Mouse (Mus musculus) hindbrain, embryonic 12.5 days (tissue): ENCODE results near the gene Vnn3. TPM values are rescaled to one million over a fixed set of nuclear protein-coding genes. Genes with fewer than 3 reads are reported as not detected.

Experiments
- ATAC-seq: fragments of 200-750 bp; cut with Nextera tagmentation; 2 replicates; pipeline ENCODE4 v1.8.0; 2017; ENCODE audit warnings: moderate TSS enrichment; ENCODE audit not compliant: low FRiP score
- H3K27ac ChIP-seq: fragments of 300-500 bp; sonication (generic); 2 replicates; pipeline ENCODE4 v1.5.1; 2016; ENCODE audit warnings: mild to moderate bottlenecking
- H3K27me3 ChIP-seq: fragments of 300-500 bp; sonication (generic); 2 replicates; pipeline ENCODE4 v1.6.1; 2016; ENCODE audit warnings: mild to moderate bottlenecking
- H3K36me3 ChIP-seq: fragments of 300-500 bp; sonication (generic); 2 replicates; pipeline ENCODE4 v1.6.1; 2016; ENCODE audit warnings: mild to moderate bottlenecking
- H3K4me1 ChIP-seq: fragments of 300-500 bp; sonication (generic); 2 replicates; pipeline ENCODE4 v1.6.1; 2016
- H3K4me2 ChIP-seq: fragments of 300-500 bp; sonication (generic); replicated peaks from 2 replicates; pipeline ENCODE4 v1.6.1; 2016; ENCODE audit warnings: mild to moderate bottlenecking
- H3K4me3 ChIP-seq: fragments of 300-500 bp; sonication (generic); 2 replicates; pipeline ENCODE4 v1.5.1; 2016; ENCODE audit warnings: mild to moderate bottlenecking
- H3K9ac ChIP-seq: fragments of 300-500 bp; sonication (generic); 2 replicates; pipeline ENCODE4 v1.6.1; 2016; ENCODE audit warnings: mild to moderate bottlenecking, moderate library complexity
- H3K9me3 ChIP-seq: fragments of 300-500 bp; sonication (generic); replicated peaks from 2 replicates; pipeline ENCODE4 v1.6.1; 2016; ENCODE audit warnings: mild to moderate bottlenecking
- WGBS: fragments of 180-500 bp; shearing (Covaris S2); methylation state at CpG from one replicate; pipeline ENCODE4 v1.1.7; 2016; 5-methylcytosine and 5-hydroxymethylcytosine counted together
- polyA plus RNA-seq: library from polyadenylated mRNA; unstranded; fragments of >200 nt; fragmentation: Nextera tagmentation; extraction: Ambion mirVana; gene quantifications from 2 replicates; pipeline ENCODE4 v1.2.1, GENCODE M21; 2016

Vnn3 gene
- polyA plus RNA-seq: not detected in 2 replicates

- no peak for ATAC-seq
- Histone ChIP-seq H3K4me1 (no peaks in the 10 kb centered on the region), H3K36me3 (no peaks in the 10 kb centered on the region), H3K4me2 (no peak within 1 kb of the TSS), H3K9me3 (no peaks in the 10 kb centered on the region), H3K9ac (no peak within 1 kb of the TSS), H3K27ac (no peak within 1 kb of the TSS), H3K4me3 (no peak within 1 kb of the TSS), H3K27me3 (no peaks in the 10 kb centered on the region)
- WGBS: 86% methylated on average over 4 of the region's 4 CpGs
These were observed at the start of gene Vnn3 for GRCm38 (mm10) chr10:23851228-23851912. TSS of gene Vnn3 (plus strand) at chr10:23851462.

GRCm38 (mm10) chr10:23802911-23803310 is 48.4 kb upstream of the Vnn3 start:
- WGBS: 71% methylated on average over 3 of the region's 3 CpGs
- H3K9me3 ChIP-seq: no peaks in the 10 kb centered on the region
- no peak overlapping the region for H3K9ac ChIP-seq
- no peaks in the 10 kb centered on the region for H3K27me3 ChIP-seq
- H3K36me3 ChIP-seq: peaks cover 47% of the 10 kb centered on the region
- no peak overlapping the region for H3K27ac ChIP-seq
- H3K4me2 ChIP-seq: no peak overlapping the region
- H3K4me1 ChIP-seq: 0 out of 2 replicates have a peak, but pooled peaks cover 4% of the 10 kb centered on the region
- no peak overlapping the region for H3K4me3 ChIP-seq
- ATAC-seq: no peak

- Histone ChIP-seq H3K4me2 (no peak overlapping the region), H3K4me3 (no peak overlapping the region), H3K36me3 (peaks cover 47% of the 10 kb centered on the region), H3K9ac (no peak overlapping the region), H3K27ac (no peak overlapping the region), H3K4me1 (no peaks in the 10 kb centered on the region), H3K9me3 (no peaks in the 10 kb centered on the region), H3K27me3 (no peaks in the 10 kb centered on the region)
- 65% methylated on average over 3 of the region's 3 CpGs for WGBS
- ATAC-seq: no peak
These were observed 46.6 kb upstream of the Vnn3 start for GRCm38 (mm10) chr10:23804665-23805064.

GRCm38 (mm10) chr10:23806201-23806600 is 45.1 kb upstream of the Vnn3 start:
- H3K4me2 ChIP-seq: no peak overlapping the region
- no peak overlapping the region for H3K4me3 ChIP-seq
- no peaks in the 10 kb centered on the region for H3K9me3 ChIP-seq
- H3K4me1 ChIP-seq: no peaks in the 10 kb centered on the region
- no peak overlapping the region for H3K27ac ChIP-seq
- peaks cover 40% of the 10 kb centered on the region for H3K36me3 ChIP-seq
- 25% methylated on average over 4 of the region's 4 CpGs for whole genome bisulfite sequencing
- H3K27me3 ChIP-seq: no peaks in the 10 kb centered on the region
- no peak overlapping the region for H3K9ac ChIP-seq
- no peak for ATAC-seq

- Histone ChIP-seq H3K4me1 (no peaks in the 10 kb centered on the region), H3K27ac (no peak overlapping the region), H3K9me3 (no peaks in the 10 kb centered on the region), H3K4me2 (no peak overlapping the region), H3K9ac (no peak overlapping the region), H3K27me3 (no peaks in the 10 kb centered on the region), H3K36me3 (no peaks in the 10 kb centered on the region; the same call in 1 of the 2 replicates), H3K4me3 (no peak overlapping the region)
- 76% methylated on average over 9 of the region's 12 CpGs for WGBS
- ATAC-seq: 0 out of 2 replicates have a peak, but pooled peaks have one; percentile 5
These were observed 39.4 kb upstream of the Vnn3 start for GRCm38 (mm10) chr10:23811635-23812437.

GRCm38 (mm10) chr10:23812438-23812759 is 38.9 kb upstream of the Vnn3 start:
- Histone ChIP-seq H3K9ac (no peak overlapping the region), H3K27ac (no peak overlapping the region), H3K9me3 (no peaks in the 10 kb centered on the region), H3K36me3 (no peaks in the 10 kb centered on the region; the same call in 1 of the 2 replicates), H3K4me2 (no peak overlapping the region), H3K4me3 (no peak overlapping the region), H3K4me1 (no peaks in the 10 kb centered on the region), H3K27me3 (no peaks in the 10 kb centered on the region)
- no peak for ATAC-seq

- Histone ChIP-seq H3K27ac (no peak overlapping the region), H3K36me3 (peaks cover 2% of the 10 kb centered on the region), H3K4me2 (no peak overlapping the region), H3K4me3 (no peak overlapping the region), H3K9ac (no peak overlapping the region), H3K4me1 (no peaks in the 10 kb centered on the region), H3K9me3 (no peaks in the 10 kb centered on the region), H3K27me3 (no peaks in the 10 kb centered on the region)
- 47% methylated on average over 11 of the region's 11 CpGs for WGBS
- peak; percentile 69 for ATAC-seq
These were observed 38.2 kb upstream of the Vnn3 start for GRCm38 (mm10) chr10:23812852-23813766.

- no peak overlapping the region for H3K4me3 ChIP-seq
- H3K27ac ChIP-seq: no peak overlapping the region
- ATAC-seq: no peak
- H3K9me3 ChIP-seq: no peaks in the 10 kb centered on the region
- no peaks in the 10 kb centered on the region for H3K27me3 ChIP-seq
- H3K4me1 ChIP-seq: no peaks in the 10 kb centered on the region
- H3K36me3 ChIP-seq: peaks cover 23% of the 10 kb centered on the region
- H3K4me2 ChIP-seq: no peak overlapping the region
- H3K9ac ChIP-seq: no peak overlapping the region
- 51% methylated on average over 1 of the region's 1 CpGs for WGBS
These were observed 36.1 kb upstream of the Vnn3 start for GRCm38 (mm10) chr10:23815168-23815567.

DNA sequence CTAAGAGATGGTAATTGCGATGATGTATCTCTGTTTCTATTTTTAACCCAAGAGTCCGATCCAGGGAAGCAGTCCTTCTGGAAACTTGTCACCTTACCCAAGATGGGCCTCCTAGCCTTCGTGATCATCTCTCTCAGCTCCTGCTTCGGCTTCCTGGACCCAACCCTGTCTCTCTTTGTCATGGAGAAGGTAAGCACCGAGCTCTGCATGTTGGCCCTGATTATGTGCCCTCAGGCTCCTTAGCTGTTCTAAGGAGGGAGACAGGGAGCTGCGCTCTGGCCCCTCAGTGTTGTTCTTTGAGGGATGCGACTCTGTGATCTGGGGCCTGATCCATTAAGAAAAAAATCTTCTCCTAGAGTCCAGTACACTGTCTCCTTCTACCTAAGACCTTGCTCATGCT is 35.0 kb upstream of the Vnn3 start:
- Histone ChIP-seq H3K4me2 (no peak overlapping the region), H3K9ac (no peak overlapping the region), H3K36me3 (peaks cover 23% of the 10 kb centered on the region), H3K4me1 (no peaks in the 10 kb centered on the region), H3K9me3 (no peaks in the 10 kb centered on the region), H3K4me3 (no peak overlapping the region), H3K27ac (no peak overlapping the region), H3K27me3 (no peaks in the 10 kb centered on the region)
- no peak for ATAC-seq
- 89% methylated on average over 7 of the region's 7 CpGs for WGBS

- Histone ChIP-seq H3K4me3 (no peak overlapping the region), H3K4me1 (no peaks in the 10 kb centered on the region), H3K9ac (no peak overlapping the region), H3K4me2 (no peak overlapping the region), H3K27me3 (no peaks in the 10 kb centered on the region), H3K36me3 (peaks cover 47% of the 10 kb centered on the region), H3K27ac (no peak overlapping the region), H3K9me3 (no peaks in the 10 kb centered on the region)
- ATAC-seq: no peak
- WGBS: 87% methylated on average over 7 of the region's 7 CpGs
These were observed 24.7 kb upstream of the Vnn3 start for GRCm38 (mm10) chr10:23826516-23826915.

- no peak for ATAC-seq
- H3K4me1 ChIP-seq: no peaks in the 10 kb centered on the region
These were observed 15.0 kb upstream of the Vnn3 start for GRCm38 (mm10) chr10:23836003-23836964.

More at GRCm38 (mm10) chr10:23836003-23836964, 15.0 kb upstream of the Vnn3 start:
- no peaks in the 10 kb centered on the region for H3K36me3 ChIP-seq
- WGBS: 84% methylated on average over 9 of the region's 9 CpGs
- H3K9ac ChIP-seq: no peak overlapping the region
- H3K4me3 ChIP-seq: no peak overlapping the region
- no peak overlapping the region for H3K4me2 ChIP-seq
- no peaks in the 10 kb centered on the region for H3K27me3 ChIP-seq
- H3K9me3 ChIP-seq: no peaks in the 10 kb centered on the region
- no peak overlapping the region for H3K27ac ChIP-seq
